Mouse (Mus musculus) monocyte, adult 59 days (primary cell): Measurements from ENCODE around the gene Rps28. TPM values are rescaled to one million over a fixed set of nuclear protein-coding genes. Genes with fewer than 3 reads are reported as not detected.

Source experiments
- total RNA-seq, 2 experiments: library from RNA; stranded (reverse); gene quantifications; one replicate each; pipeline ENCODE4 v1.2.4; 2023

Gene Rps28
- total RNA-seq, result 1,000 to 10,000 TPM; 2,442 to 2,474 TPM

GRCm38 (mm10) chr17:33824084-33824996, at the start of gene Rps28, which contains the start of gene Ndufa7:
Gene Rps28, minus strand, starts transcription at chr17:33824562.
Gene Ndufa7, plus strand, starts transcription at chr17:33824572.

GRCm38 (mm10) chr17:33873537-33873936, 49.2 kb upstream of the Rps28 start, which contains the start of gene Gm7029:
Gene Gm7029, plus strand, starts transcription at chr17:33873837.

GRCm38 (mm10) chr17:33842966-33843795, 18.8 kb upstream of the Rps28 start, which contains the start of gene Cd320:
Gene Cd320, plus strand, starts transcription at chr17:33843091.

GRCm38 (mm10) chr17:33810334-33811141, 13.8 kb downstream of the Rps28 start, which contains the start of gene Kank3:
Gene Kank3, plus strand, starts transcription at chr17:33810519.

GRCm38 (mm10) chr17:33781124-33781977, 43.0 kb downstream of the Rps28 start, which contains the start of gene Angptl4:
Gene Angptl4, minus strand, starts transcription at chr17:33781830.

Other genes starting within 250 kb of the Rps28 start
- 10 to 100 TPM; 49.5 to 51.0 TPM for gene Zfp414, start 195.5 kb downstream of the Rps28 start, total RNA-seq
- gene Pram1, start 186.5 kb downstream of the Rps28 start, total RNA-seq, result 10 to 100 TPM; 28.9 to 42.0 TPM
- gene Hnrnpm, start 137.7 kb downstream of the Rps28 start, total RNA-seq, result 100 to 1,000 TPM; 235 to 317 TPM
- 10 to 100 TPM; 56.4 to 61.5 TPM for gene March2, start 105.9 kb downstream of the Rps28 start, total RNA-seq
- gene Rab11b, start 64.0 kb downstream of the Rps28 start, total RNA-seq, result 100 to 1,000 TPM; 210 to 222 TPM
- 1 to 10 TPM; 5.3 to 7.1 TPM for gene Angptl4, start 42.7 kb downstream of the Rps28 start, total RNA-seq
- 10 to 100 TPM; 17.2 to 17.8 TPM for gene Kank3, start 14.0 kb downstream of the Rps28 start, total RNA-seq
- gene Ndufa7, start within 50 bp of the Rps28 start, total RNA-seq, result 100 to 1,000 TPM; 123 to 158 TPM
- 1 to 10 TPM; 1.8 to 2.6 TPM for gene Cd320, start 18.5 kb upstream of the Rps28 start, total RNA-seq
- gene Gm7029, start 49.3 kb upstream of the Rps28 start, total RNA-seq, result not detected
- gene Kifc1, start 66.1 kb upstream of the Rps28 start, total RNA-seq, result 1 to 10 TPM; 1.1 to 2.9 TPM
- gene Platr17, start 80.6 kb upstream of the Rps28 start, total RNA-seq, result 1 to 10 TPM in 1 of 2 experiments, not detected in 1; 4.0 TPM
- 10 to 100 TPM; 74.9 to 76.2 TPM for gene Daxx, start 84.9 kb upstream of the Rps28 start, total RNA-seq
- gene Tapbp, start 91.3 kb upstream of the Rps28 start, total RNA-seq, result 100 to 1,000 TPM; 399 to 458 TPM
- gene Zbtb22, start 91.3 kb upstream of the Rps28 start, total RNA-seq, result 10 to 100 TPM; 32.1 to 39.3 TPM
- 100 to 1,000 TPM; 186 to 207 TPM for gene Rgl2, start 105.0 kb upstream of the Rps28 start, total RNA-seq
- 10 to 100 TPM; 51.6 to 71.3 TPM for gene Pfdn6, start 115.8 kb upstream of the Rps28 start, total RNA-seq
- gene Wdr46, start 116.1 kb upstream of the Rps28 start, total RNA-seq, result 10 to 100 TPM; 30.5 to 34.8 TPM
- gene B3galt4, start 126.9 kb upstream of the Rps28 start, total RNA-seq, result 10 to 100 TPM; 14.7 to 17.3 TPM
- gene Vps52, start 131.2 kb upstream of the Rps28 start, total RNA-seq, result 10 to 100 TPM; 48.0 to 57.5 TPM
- gene Rps18, start 131.4 kb upstream of the Rps28 start, total RNA-seq, result 100 to 1,000 TPM; 791 to 877 TPM
- gene H2-K1, start 175.8 kb upstream of the Rps28 start, total RNA-seq, result 1,000 to 10,000 TPM; 3,154 to 3,159 TPM
- 10 to 100 TPM; 31.1 to 31.8 TPM for gene Ring1, start 200.1 kb upstream of the Rps28 start, total RNA-seq
- gene H2-Ke6, start 203.5 kb upstream of the Rps28 start, total RNA-seq, result 10 to 100 TPM; 58.7 to 60.7 TPM
- gene Slc39a7, start 207.1 kb upstream of the Rps28 start, total RNA-seq, result 100 to 1,000 TPM; 102 to 104 TPM
- gene Rxrb, start 207.2 kb upstream of the Rps28 start, total RNA-seq, result 100 to 1,000 TPM; 100 to 103 TPM
- gene Col11a2, start 214.9 kb upstream of the Rps28 start, total RNA-seq, result 1 to 10 TPM; 3.1 to 6.2 TPM